Mouse (Mus musculus) liver, embryonic 14.5 days (tissue): ENCODE results near the gene Aoc3. TPM values are rescaled to one million over a fixed set of nuclear protein-coding genes. Genes with fewer than 3 reads are reported as not detected.

Experiments used
- ATAC-seq: fragments of 200-750 bp; cut with Nextera tagmentation; 2 replicates; pipeline ENCODE4 v1.8.0; 2017; ENCODE audit warnings: moderate number of reproducible peaks, mild to moderate bottlenecking, moderate library complexity; ENCODE audit not compliant: insufficient read depth
- DNase-seq, 3 experiments: peaks; one replicate each; pipeline ENCODE4 v3.0.0-alpha.2; 2012 to 2013; ENCODE audit warnings: low read depth in 3 of 3, low spot score in 3 of 3
- H3K27ac ChIP-seq: fragments of 300-500 bp; sonication (generic); 2 replicates; pipeline ENCODE4 v1.5.1; 2014; ENCODE audit warnings: moderate library complexity, mild to moderate bottlenecking, control low read depth, inconsistent platforms
- H3K27me3 ChIP-seq: fragments of 300-500 bp; sonication (generic); 2 replicates; pipeline ENCODE4 v1.6.1; 2014; ENCODE audit warnings: mild to moderate bottlenecking, low read length, moderate library complexity; ENCODE audit not compliant: control insufficient read depth, insufficient read depth
- H3K36me3 ChIP-seq: fragments of 300-500 bp; sonication (generic); replicated peaks from 2 replicates; pipeline ENCODE4 v1.6.1; 2014; ENCODE audit warnings: low read depth; ENCODE audit not compliant: control insufficient read depth, insufficient read depth
- H3K4me1 ChIP-seq, 2 experiments: fragments of 200-500 bp in 1 of 2; fragments of 300-500 bp in 1 of 2; sonication (generic) in 1 of 2; replicated peaks; 2 replicates each; pipeline ENCODE4 v1.6.1; 2012 to 2014; ENCODE audit warnings: antibody characterized with exemption in 1 of 2, inconsistent platforms in 1 of 2, low read length in 1 of 2; ENCODE audit not compliant: control insufficient read depth in 2 of 2, insufficient read depth in 2 of 2
- H3K4me2 ChIP-seq: fragments of 300-500 bp; sonication (generic); 2 replicates; pipeline ENCODE4 v1.6.1; 2014; ENCODE audit warnings: low read depth, mild to moderate bottlenecking, control low read depth, moderate library complexity
- H3K4me3 ChIP-seq, 2 experiments: fragments of 200-500 bp in 1 of 2; fragments of 300-500 bp in 1 of 2; sonication (generic) in 1 of 2; 2 replicates each; pipeline ENCODE4 v1.5.1; 2012 to 2014; ENCODE audit warnings: low read depth in 2 of 2, low read length in 2 of 2, mild to moderate bottlenecking in 2 of 2, control low read depth in 1 of 2, inconsistent platforms in 1 of 2, moderate library complexity in 1 of 2; ENCODE audit not compliant: insufficient read depth in 1 of 2
- H3K9ac ChIP-seq: fragments of 300-500 bp; sonication (generic); replicated peaks from 2 replicates; pipeline ENCODE4 v1.6.1; 2014; ENCODE audit warnings: mild to moderate bottlenecking, control low read depth, moderate library complexity
- H3K9me3 ChIP-seq: fragments of 300-500 bp; sonication (generic); 2 replicates; pipeline ENCODE4 v1.6.1; 2016; ENCODE audit warnings: low read length, mixed read lengths; ENCODE audit not compliant: control insufficient read depth
- CTCF ChIP-seq: IDR thresholded peaks from 2 replicates; pipeline ENCODE4 v1.5.1; 2016; ENCODE audit warnings: antibody characterized with exemption, low read depth, control low read depth
- EP300 ChIP-seq: IDR thresholded peaks from 2 replicates; pipeline ENCODE4 v1.6.1; 2016; ENCODE audit warnings: antibody characterized with exemption, low read depth
- WGBS: fragments of 180-500 bp; shearing (Covaris S2); extraction: QIAGEN DNeasy Blood & Tissue Kit; methylation state at CpG from one replicate; pipeline ENCODE4 v1.1.7; 2014; ENCODE audit not compliant: insufficient replicate concordance; 5-methylcytosine and 5-hydroxymethylcytosine counted together
- polyA plus RNA-seq, 2 experiments: library from polyadenylated mRNA; depleted of rRNA in 1 of 2; stranded (reverse) in 1 of 2; unstranded in 1 of 2; fragments of >200 nt; fragmentation: Nextera tagmentation in 1 of 2; extraction: Ambion mirVana in 1 of 2; gene quantifications; 2 replicates each; pipeline versions ENCODE4 v1.2.1 to v1.2.3; 2012 to 2014

Gene Aoc3
- polyA plus RNA-seq, 2 experiments = 0.03 to 0.25 TPM

- 32% methylated on average over 5 of the region's 5 CpGs for whole genome bisulfite sequencing
- peaks cover 0 to 5% of the 10 kb centered on the region in 2 experiments; a peak in 1 of 4 replicates for H3K4me1 ChIP-seq
- no peaks in the 10 kb centered on the region for H3K27me3 ChIP-seq
- DNase-seq (no peak), ATAC-seq (no peak)
- H3K36me3 ChIP-seq = no peaks in the 10 kb centered on the region
- H3K9me3 ChIP-seq = no peaks in the 10 kb centered on the region
- H3K4me2 ChIP-seq = no peak overlapping the region
- no peak overlapping the region for H3K4me3 ChIP-seq
- H3K9ac ChIP-seq = no peak overlapping the region
- TF ChIP-seq EP300 (no peak), CTCF (no peak)
- H3K27ac ChIP-seq = no peak overlapping the region
These were observed 22.7 kb upstream of the Aoc3 start for GRCm38 (mm10) chr11:101307744-101308143.

GRCm38 (mm10) chr11:101311083-101311482, 19.3 kb upstream of the Aoc3 start:
- WGBS = 57% methylated on average over 3 of the region's 3 CpGs
- H3K4me3 ChIP-seq = no peak overlapping the region
- no peak overlapping the region for H3K27ac ChIP-seq
- H3K9me3 ChIP-seq = no peaks in the 10 kb centered on the region
- no peaks in the 10 kb centered on the region for H3K36me3 ChIP-seq
- no peak overlapping the region for H3K4me2 ChIP-seq
- H3K4me1 ChIP-seq = peaks cover 18 to 20% of the 10 kb centered on the region in 2 experiments
- TF ChIP-seq EP300 (no peak), CTCF (no peak)
- no peak for DNase-seq
- no peaks in the 10 kb centered on the region for H3K27me3 ChIP-seq
- no peak for ATAC-seq
- no peak overlapping the region for H3K9ac ChIP-seq

- H3K4me2 ChIP-seq = no peak overlapping the region
- DNase-seq (no peak), ATAC-seq (no peak)
- 55% methylated on average over 3 of the region's 3 CpGs for WGBS
- no peak overlapping the region for H3K27ac ChIP-seq
- H3K4me1 ChIP-seq = peaks cover 18 to 20% of the 10 kb centered on the region in 2 experiments
- H3K9ac ChIP-seq = no peak overlapping the region
- H3K4me3 ChIP-seq = no peak overlapping the region
- no peaks in the 10 kb centered on the region; the same call in 1 of the 2 replicates for H3K36me3 ChIP-seq
- TF ChIP-seq CTCF (no peak), EP300 (no peak)
- H3K9me3 ChIP-seq = no peaks in the 10 kb centered on the region
- H3K27me3 ChIP-seq = no peaks in the 10 kb centered on the region
These were observed 18.3 kb upstream of the Aoc3 start for GRCm38 (mm10) chr11:101312150-101312549.

- peaks cover 23 to 27% of the 10 kb centered on the region in 2 experiments for H3K4me1 ChIP-seq
These were observed 15.8 kb upstream of the Aoc3 start for GRCm38 (mm10) chr11:101314567-101314966.

GRCm38 (mm10) chr11:101315082-101315650, 15.2 kb upstream of the Aoc3 start:
- peak overlapping the region; percentile 99 for H3K27ac ChIP-seq
- H3K4me3 ChIP-seq = peak overlapping the region in 1 of 2 experiments; percentile 80; a peak in 3 of 4 replicates
- no peaks in the 10 kb centered on the region for H3K27me3 ChIP-seq
- DNase-seq (no peak), ATAC-seq (no peak)
- H3K36me3 ChIP-seq = peaks cover 28% of the 10 kb centered on the region
- peak overlapping the region; percentile 88 for H3K9ac ChIP-seq
- H3K4me2 ChIP-seq = peak overlapping the region; percentile 97
- WGBS = 53% methylated on average over 8 of the region's 8 CpGs
- TF ChIP-seq EP300 = no peak
- no peak for TF ChIP-seq CTCF
- H3K4me1 ChIP-seq = peaks cover 23 to 27% of the 10 kb centered on the region in 2 experiments
- H3K9me3 ChIP-seq = no peaks in the 10 kb centered on the region

More at GRCm38 (mm10) chr11:101314567-101314966, 15.8 kb upstream of the Aoc3 start:
- DNase-seq = no peak
- no peaks in the 10 kb centered on the region for H3K27me3 ChIP-seq
- H3K4me2 ChIP-seq = peak overlapping the region; percentile 97
- ATAC-seq = no peak
- H3K9me3 ChIP-seq = no peaks in the 10 kb centered on the region
- 92% methylated on average over 1 of the region's 1 CpGs for WGBS
- peaks cover 22% of the 10 kb centered on the region for H3K36me3 ChIP-seq
- H3K4me3 ChIP-seq = no peak overlapping the region
- TF ChIP-seq EP300 = no peak
- TF ChIP-seq CTCF = peak; percentile 44
- H3K27ac ChIP-seq = peak overlapping the region; percentile 99
- peak overlapping the region; percentile 45 for H3K9ac ChIP-seq
